Mouse (Mus musculus) ovary, adult 18-20 months (tissue): ENCODE measurements around the gene Klf13.
A peak's percentile ranks its signal among the peaks of the same experiment; 100 is the strongest.

Experiments used
- DNase-seq: peaks from one replicate; pipeline ENCODE4 v3.0.0; 2022; ENCODE audit warnings: low spot score, mixed read lengths

Gene Klf13

DNA sequence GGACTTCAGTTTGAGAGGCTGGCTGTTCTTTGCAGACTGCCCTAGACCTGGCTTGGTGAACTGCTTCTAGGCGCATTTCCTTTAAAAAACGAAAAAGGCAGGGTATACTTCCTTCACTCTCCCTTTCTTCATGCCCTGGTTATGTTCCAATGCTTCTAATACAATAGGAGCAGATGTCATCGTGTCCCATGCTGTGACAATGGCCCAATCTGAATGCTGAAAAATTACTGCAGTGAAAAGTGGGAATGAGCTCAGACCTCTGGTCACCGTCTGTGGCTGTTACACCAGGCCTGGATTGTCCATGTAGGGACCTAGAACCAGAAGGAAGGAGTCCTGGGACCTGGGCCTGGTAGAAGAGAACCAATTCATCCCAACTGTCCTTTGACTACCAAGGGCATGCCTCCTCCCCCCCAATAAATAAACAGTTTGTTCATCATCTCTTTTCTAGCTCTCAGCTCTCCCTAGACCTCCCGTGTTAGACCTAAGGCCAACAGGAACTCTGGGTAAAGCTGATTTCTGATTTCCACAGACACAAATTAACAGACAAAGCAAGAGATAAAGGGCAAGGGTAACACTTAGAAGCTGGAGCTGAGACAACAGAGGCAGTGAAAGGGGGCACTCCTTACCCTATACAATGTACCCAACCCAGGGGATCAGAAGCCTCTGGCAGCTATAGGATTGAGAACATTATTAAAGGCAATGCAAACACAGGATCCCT, 30.8 kb downstream of the Klf13 start:
- no peak for DNase-seq

GRCm38 (mm10) chr7:63905642-63906041, 33.1 kb downstream of the Klf13 start:
- DNase-seq, result no peak

DNA sequence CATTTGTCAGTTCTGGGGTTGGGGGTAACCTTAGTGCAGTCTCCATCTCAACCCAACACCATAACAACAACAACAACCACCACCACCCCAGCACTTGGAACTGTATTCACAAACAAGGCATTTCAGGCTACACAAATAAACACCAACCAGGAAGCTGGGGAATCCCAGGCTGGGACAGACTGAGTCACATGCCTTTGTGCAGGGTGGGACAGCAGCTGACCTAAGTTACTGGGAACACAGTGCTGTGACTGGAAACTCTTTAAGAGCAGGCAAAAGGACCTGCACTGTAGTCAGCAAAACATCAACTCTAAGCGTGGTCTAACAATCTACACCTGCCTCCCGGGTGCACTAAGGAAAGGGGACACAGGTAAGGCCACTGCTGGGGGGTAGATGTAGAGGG, 33.5 kb downstream of the Klf13 start:
- no peak for DNase-seq

DNA sequence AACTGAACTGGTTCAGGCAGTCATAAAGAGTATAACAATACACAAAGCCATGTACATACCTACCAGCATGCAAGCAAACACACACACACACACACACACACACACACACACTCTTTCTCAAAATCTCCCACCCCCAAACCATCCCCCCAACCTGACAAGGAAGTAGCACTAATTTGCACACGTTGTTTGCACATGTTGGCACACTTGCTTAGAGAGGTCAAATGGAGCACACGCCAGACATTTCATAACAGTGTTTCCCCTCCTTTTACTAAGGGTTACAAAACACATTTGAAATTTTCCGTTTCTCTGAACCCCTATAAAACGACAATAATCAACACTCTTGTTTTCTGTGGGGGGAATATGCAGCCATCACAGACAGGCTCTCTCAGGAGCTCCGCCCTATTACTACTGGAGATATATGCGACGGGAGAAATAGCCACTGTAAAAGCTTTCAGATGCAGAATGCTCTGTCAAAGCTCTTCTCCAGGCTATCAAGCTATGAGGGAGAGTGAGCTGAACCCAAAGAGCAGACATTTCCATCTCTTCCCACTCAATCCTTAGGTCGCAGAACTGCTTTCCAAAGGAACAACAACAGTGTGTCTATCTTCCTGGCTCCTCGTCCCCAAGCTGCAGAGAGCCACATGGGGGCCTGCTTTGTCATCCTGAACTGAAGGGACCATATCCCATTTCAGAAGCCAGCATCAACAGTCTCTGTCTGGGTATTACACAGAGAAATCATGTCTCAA, 34.9 kb downstream of the Klf13 start:
- no peak for DNase-seq

DNA sequence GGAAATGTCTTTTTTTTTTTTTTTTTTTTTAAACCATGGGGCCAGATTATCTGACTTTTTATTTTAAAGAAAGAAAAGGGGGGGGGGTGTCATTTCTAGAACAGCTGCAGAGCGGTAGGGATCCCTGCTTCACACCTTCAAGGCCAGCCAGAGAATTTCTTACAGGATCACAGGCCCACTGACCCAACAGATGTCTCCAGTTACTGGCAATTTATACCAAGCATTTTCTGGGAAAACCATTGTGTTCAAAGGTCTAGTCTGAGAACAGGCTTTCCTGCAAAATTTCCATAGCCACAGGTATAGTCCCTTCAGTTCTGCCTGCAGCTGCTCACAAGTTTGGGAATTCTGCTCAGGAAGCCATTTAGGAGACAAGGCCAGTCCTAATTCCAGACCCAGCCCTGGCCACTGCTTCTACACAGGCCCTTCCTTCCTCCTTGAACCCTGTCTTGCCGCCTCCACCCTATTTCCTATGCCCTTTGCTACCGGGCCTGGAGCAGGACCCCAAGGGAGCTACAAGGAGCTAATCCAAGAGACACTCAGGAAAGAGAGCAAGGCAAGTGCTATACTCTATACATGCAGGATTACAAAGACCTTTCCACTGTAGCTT, 36.0 kb downstream of the Klf13 start:
- DNase-seq, result no peak

- DNase-seq, result no peak
Observed at GRCm38 (mm10) chr7:63901942-63902341, 36.8 kb downstream of the Klf13 start.

GRCm38 (mm10) chr7:63901346-63901745, 37.4 kb downstream of the Klf13 start:
- no peak for DNase-seq

DNA sequence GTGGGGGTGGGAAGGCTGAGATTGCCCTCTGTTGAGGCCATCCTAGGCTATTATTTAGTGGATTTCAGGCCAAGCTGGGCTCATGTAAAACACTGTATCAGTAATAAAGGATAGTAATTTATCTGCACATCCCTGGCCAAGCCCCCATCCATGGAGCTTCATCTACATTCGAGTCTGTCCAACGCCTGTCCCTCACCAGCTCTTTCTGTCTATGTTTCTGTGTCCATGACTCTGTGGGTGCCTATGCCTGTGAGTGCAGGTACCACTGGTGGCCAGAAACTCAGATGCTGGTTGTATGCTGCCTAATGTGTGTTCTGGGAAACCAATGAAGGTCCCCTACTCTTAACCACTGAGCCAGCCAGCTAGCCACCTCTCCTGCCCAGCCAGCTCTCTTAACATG, 38.3 kb downstream of the Klf13 start:
- no peak for DNase-seq

GRCm38 (mm10) chr7:63899925-63900324, 38.8 kb downstream of the Klf13 start:
- DNase-seq, result no peak

DNA sequence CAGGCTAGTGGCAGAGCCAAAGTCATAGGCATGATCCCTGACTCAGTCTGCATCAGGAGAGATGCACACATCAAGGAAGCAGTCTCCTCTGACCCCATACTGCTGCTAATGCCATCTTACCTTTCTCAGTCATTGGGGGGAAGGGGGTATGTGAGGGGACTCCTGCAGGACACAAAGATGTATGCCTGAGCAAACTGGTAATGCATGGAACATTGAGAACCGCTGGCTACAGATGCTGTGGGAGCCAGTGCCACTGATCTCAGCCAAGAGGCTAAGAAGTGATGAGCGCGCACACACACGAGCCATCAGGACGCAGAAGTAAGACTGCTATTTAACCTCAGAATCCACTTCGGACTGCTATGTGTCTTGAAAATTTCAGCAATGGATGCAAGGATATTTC, 40.5 kb downstream of the Klf13 start:
- DNase-seq, result no peak

DNA sequence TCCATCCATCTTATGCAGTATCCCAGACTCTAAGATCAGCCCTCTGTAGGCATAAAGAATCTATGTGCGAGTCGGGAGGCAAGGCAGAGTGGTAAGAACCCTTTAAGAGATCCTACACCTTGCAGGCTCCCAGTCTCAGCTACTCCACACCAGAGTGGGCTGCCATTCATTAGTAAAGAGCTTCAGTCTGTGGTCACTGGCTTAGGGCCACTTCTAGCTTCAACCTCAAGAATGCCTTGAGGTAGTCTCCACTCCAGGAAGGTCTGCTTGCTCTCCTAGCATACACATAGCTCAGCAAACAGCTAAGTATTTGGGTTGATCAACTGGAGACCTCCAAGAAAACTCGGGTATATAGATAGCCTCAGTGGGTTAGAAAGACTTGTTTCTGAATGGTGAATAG, 41.1 kb downstream of the Klf13 start:
- no peak for DNase-seq

GRCm38 (mm10) chr7:63896968-63897468, 41.7 kb downstream of the Klf13 start:
- peak; percentile 90 for DNase-seq

DNA sequence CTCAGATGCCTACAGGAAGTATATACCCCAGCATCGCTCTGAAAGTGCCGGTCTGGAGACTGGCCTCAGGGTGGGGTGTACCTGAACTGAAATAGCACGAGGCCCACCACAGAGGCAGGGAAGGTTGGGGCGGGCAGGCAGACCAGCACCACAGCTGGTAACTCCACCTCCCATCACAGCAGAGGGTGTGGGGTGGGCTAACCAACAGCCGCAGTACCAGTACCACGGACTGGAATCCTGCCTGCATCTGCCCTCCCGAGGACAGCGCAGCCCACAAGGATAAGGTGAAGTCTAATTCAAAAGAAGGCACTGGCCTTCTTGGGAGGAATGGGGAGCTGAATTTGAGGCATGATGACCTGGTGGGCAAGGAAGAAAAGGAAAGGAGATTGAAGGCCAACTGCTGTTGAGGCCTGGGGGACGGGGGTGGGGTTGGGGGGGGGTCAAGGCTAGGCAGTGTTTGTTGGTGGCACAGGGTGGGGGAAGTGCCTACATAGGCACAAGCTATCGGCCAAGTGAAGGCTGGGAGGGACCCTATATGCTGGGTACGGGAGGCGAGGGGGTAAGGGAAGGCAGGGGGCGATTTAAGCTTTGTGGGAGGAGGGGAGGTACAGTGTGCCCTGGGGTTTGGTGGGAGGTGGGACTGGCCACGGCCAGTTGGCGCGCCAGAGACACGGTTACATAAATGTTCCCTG, 42.3 kb downstream of the Klf13 start:
- DNase-seq, result peak; percentile 51

- DNase-seq, result no peak
Observed at GRCm38 (mm10) chr7:63895223-63895622, 43.5 kb downstream of the Klf13 start.

DNA sequence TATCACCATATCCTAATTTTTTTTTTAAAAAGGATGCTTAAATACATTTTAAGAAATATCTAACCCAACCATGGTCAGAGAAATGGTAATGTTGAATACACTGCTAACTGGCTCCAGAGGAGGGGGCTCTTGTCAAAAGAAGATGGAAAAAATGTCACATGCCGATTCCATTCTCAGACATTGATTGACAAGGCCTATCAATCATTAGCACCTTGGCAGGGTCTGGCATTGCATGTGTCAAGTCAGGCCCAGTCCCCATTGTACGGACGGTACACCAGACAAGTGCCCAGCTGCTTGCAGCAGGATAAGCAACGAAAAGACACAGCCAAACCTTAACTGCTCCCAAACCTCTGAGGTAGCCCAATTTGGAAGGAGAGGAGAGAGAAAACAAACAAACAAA, 44.1 kb downstream of the Klf13 start:
- DNase-seq, result no peak

DNA sequence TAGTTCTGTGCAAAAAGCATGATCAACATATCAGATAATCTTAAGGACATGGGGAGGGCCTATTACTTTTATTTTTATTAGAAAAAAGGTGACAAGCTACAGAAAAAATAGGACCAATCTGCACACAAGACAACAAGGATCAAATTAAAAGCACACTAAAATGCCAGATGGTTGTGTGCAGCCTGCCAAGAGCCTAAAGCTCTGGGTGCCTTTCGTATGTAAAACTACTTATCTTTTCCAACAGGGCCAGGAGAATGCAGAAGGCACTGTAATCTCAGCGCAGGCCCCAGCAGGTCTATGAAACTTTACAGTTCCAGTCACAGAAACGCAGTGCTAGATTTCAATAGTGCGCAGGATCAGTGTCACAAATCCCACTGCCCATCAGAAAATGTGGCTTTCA, 45.0 kb downstream of the Klf13 start:
- DNase-seq, result no peak

DNA sequence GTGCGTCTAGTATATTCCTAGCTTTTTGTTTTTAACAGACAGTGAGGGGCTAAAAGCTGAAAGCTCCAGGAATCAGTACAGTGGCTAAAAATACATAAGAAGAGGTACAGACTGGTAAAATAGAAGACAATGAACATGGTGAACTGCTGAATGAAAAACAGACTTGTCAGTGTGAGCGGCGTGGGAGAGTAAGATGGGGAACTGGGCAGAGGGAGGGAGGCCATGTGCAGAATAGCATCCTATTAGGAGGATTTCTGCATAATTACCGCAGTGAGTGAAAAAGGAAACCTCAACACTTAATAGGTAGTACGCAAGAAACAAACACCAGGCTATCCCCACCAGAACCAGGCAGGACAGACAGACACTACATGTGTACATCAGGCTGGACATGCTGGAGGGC, 45.5 kb downstream of the Klf13 start:
- no peak for DNase-seq

DNA sequence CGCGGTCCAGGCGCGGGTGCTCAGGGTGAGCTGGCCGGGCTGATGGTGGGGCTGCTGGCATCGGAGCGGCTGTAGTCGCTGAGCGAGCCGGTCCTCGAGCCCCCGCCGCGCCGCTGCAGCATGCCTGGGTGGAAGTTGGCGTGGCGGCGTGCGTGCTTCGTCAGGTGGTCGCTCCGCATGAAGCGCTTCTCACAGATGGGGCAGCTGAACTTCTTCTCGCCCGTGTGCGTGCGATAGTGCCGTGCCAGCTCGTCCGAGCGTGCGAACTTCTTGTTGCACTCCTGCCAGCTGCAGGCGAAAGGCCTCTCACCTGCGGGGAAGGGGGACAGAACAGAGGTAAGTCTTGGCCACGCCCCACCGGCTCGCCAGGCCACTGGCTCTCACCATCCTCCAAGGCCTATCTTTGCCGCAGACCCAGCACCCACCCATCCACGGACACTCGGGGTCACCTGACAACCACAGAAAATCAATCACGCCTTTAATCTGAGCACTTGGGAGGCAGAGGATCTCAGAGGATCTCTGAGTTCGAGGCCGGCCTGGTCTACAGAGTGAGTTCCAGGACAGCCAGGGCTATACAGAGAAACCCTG, 47.1 kb downstream of the Klf13 start:
- DNase-seq, result no peak

DNA sequence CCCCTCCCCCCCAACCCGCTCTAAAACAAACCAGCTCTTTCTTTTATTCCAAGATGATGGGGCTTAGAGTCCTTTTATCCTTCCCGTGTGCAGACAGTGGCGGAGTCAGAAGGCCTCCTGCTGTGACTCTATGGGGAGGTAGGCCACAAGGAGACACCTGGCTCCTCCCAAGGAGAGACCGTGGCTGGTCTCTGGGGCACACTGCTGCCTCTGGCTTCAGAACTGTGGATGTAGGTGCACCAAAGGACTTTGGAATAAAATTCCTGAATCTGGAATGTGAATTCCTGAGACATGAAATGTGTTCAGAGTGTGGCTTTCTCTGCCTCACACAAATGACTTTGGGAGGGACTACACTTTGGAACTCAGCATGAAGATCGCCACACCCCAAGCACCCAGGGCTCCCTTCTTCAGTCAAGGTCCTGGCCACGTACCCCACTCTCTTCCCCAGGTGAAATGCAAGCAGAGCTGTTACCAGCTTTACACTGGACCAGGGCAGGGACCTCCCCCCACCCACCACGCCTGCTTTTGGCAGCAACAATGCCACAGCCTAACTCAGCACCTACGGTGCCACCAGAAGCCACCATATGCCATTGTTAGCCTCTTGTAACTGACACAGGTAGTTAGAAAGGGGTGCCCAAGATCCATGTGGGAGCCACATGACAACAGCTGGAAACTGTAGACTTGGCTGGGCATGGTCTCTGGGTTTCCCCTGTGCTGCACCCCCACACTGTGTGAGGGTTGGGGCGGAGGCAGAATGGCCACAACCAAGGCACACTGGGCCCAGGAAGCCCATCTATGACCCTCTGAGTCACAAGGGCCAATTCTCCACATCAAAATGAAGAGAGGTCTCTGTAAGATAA, 49.4 kb downstream of the Klf13 start:
- no peak for DNase-seq

GRCm38 (mm10) chr7:63888674-63889073, 50.0 kb downstream of the Klf13 start:
- DNase-seq, result no peak

GRCm38 (mm10) chr7:63887602-63888123, 51.1 kb downstream of the Klf13 start:
- no peak for DNase-seq
